Mouse (Mus musculus) hindbrain, embryonic 13.5 days (tissue): ENCODE measurements around the gene Poldip3. TPM values are rescaled to one million over a fixed set of nuclear protein-coding genes. Genes with fewer than 3 reads are reported as not detected.

ENCODE experiments used
- ATAC-seq: fragments of 200-750 bp; cut with Nextera tagmentation; 2 replicates; pipeline ENCODE4 v1.8.0; 2017; ENCODE audit warnings: moderate TSS enrichment; ENCODE audit not compliant: low FRiP score
- H3K27ac ChIP-seq: fragments of 300-500 bp; sonication (generic); 2 replicates; pipeline ENCODE4 v1.5.1; 2015; ENCODE audit warnings: inconsistent platforms, mild to moderate bottlenecking, moderate library complexity
- H3K27me3 ChIP-seq: fragments of 300-500 bp; sonication (generic); 2 replicates; pipeline ENCODE4 v1.6.1; 2015; ENCODE audit warnings: mild to moderate bottlenecking, inconsistent platforms
- H3K36me3 ChIP-seq: fragments of 300-500 bp; sonication (generic); 2 replicates; pipeline ENCODE4 v1.6.1; 2015; ENCODE audit warnings: mild to moderate bottlenecking, inconsistent platforms
- H3K4me1 ChIP-seq: fragments of 300-500 bp; sonication (generic); replicated peaks from 2 replicates; pipeline ENCODE4 v1.6.1; 2015; ENCODE audit warnings: inconsistent platforms
- H3K4me2 ChIP-seq: fragments of 300-500 bp; sonication (generic); 2 replicates; pipeline ENCODE4 v1.6.1; 2015; ENCODE audit warnings: inconsistent platforms, mild to moderate bottlenecking, moderate library complexity
- H3K4me3 ChIP-seq: fragments of 300-500 bp; sonication (generic); 2 replicates; pipeline ENCODE4 v1.5.1; 2015; ENCODE audit warnings: mild to moderate bottlenecking, inconsistent platforms
- H3K9ac ChIP-seq: fragments of 300-500 bp; sonication (generic); 2 replicates; pipeline ENCODE4 v1.6.1; 2015; ENCODE audit warnings: mild to moderate bottlenecking, inconsistent platforms
- H3K9me3 ChIP-seq: fragments of 300-500 bp; sonication (generic); 2 replicates; pipeline ENCODE4 v1.6.1; 2016; ENCODE audit warnings: inconsistent platforms
- WGBS: fragments of 180-500 bp; shearing (Covaris S2); methylation state at CpG from one replicate; pipeline ENCODE4 v1.1.7; 2015; 5-methylcytosine and 5-hydroxymethylcytosine counted together
- polyA plus RNA-seq: library from polyadenylated mRNA; unstranded; fragments of >200 nt; fragmentation: Nextera tagmentation; extraction: Ambion mirVana; gene quantifications from 2 replicates; pipeline ENCODE4 v1.2.1, GENCODE M21; 2015

The Poldip3 gene
- 144 and 146 TPM in 2 replicates for polyA plus RNA-seq

DNA sequence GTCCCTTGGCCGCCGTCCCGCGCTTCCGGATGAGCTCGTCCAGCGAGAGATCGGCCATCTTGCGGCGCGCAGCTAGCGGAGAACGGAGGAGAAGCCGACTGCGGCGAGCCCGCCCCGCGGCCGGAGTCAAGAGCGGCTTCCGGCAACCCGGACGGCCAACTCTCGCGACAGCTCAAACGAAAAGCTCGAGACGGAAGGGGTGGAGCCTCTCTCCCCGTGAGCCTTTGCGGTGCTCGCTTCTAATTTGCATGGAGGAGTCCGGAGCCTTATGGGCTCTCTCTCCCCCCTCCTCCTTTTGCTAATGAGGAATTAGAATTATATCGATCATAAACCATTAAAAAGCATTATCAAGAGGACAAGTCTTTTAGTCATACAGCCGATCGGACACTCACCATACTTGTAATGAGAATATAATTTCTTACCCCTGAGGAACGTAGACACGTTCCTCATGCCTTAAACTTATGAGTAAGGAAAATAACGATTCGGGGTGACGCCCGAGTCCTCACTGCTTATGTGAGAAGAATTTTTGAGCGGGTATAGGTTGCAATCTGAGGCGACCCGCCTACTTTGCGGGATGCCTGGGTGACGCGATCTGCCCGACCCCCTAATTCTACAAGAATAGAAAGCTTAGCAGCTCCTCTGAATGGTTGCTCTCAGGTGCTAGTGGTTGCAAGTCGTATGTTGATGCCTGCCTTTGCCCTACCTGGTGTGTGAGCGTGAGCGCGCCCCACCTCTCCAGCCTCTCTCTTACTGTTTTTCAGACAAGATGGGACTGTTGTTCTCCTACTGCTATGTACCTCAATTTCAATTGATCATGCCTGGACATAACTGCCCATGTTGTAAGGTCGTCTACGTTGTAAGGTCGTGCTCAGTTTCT is at the start of gene Poldip3:
TSS of gene Poldip3 (minus strand) at position 189 of the 877 bp plus-strand sequence.
- ATAC-seq: peak; percentile 95
- H3K4me2 ChIP-seq: peak within 1 kb of the TSS; percentile 79
- H3K27me3 ChIP-seq: no peaks in the 10 kb centered on the region
- peaks cover 32% of the 10 kb centered on the region for H3K36me3 ChIP-seq
- H3K4me3 ChIP-seq: peak within 1 kb of the TSS; percentile 58
- H3K9ac ChIP-seq: peak within 1 kb of the TSS; percentile 87
- H3K9me3 ChIP-seq: no peaks in the 10 kb centered on the region
- H3K4me1 ChIP-seq: peaks cover 30% of the 10 kb centered on the region
- under 1% methylated on average over 56 of the region's 56 CpGs for WGBS
- peak within 1 kb of the TSS; percentile 99 for H3K27ac ChIP-seq

DNA sequence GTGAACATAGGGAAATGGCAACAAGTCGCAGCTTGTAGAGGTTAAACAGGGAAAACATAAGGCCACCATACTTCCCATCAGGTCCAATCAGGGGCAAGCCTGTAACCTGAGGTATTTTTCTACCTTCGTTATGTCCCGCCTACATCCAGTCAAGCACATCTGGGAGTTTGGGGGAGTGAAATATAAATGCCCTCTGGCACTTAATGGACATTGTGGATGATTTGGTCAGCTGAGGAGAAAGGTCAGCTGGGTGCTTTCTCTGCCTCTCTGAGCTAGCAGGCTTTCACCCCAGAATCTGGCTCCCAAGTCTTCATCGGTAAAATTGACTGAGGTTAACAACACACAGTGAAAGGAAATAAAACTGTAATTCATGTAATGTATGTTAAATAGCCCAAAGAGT is 44.2 kb upstream of the Poldip3 start:
- Histone ChIP-seq H3K9me3 (no peaks in the 10 kb centered on the region), H3K4me2 (no peak overlapping the region), H3K4me1 (no peaks in the 10 kb centered on the region), H3K27me3 (no peaks in the 10 kb centered on the region), H3K27ac (no peak overlapping the region), H3K4me3 (no peak overlapping the region), H3K9ac (no peak overlapping the region), H3K36me3 (no peaks in the 10 kb centered on the region)
- 96% methylated on average over 4 of the region's 4 CpGs for WGBS
- no peak for ATAC-seq

DNA sequence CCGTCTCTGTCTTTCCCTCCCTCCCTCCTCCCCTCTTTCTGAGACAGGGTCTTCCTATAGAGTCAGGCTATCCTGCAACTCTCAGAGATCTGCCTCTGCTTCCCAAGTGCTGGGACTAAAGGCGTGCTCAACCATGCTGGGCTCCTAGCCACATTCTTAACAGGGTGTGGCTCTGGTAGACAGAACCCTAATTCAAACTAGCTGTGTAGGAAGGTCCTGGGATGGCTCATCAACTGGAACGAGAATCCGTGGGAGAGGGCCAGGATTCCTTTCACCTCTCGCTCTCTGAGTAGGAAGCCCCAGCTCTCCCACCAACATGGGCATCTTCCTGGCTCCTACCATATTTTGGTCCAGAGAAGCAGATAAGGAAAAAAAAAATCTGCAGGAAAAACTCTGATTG is 33.2 kb upstream of the Poldip3 start:
- no peak for ATAC-seq
- Histone ChIP-seq H3K4me3 (no peak overlapping the region), H3K9me3 (no peaks in the 10 kb centered on the region), H3K4me2 (no peak overlapping the region), H3K9ac (no peak overlapping the region), H3K27ac (no peak overlapping the region), H3K27me3 (no peaks in the 10 kb centered on the region), H3K4me1 (no peaks in the 10 kb centered on the region), H3K36me3 (no peaks in the 10 kb centered on the region)
- 77% methylated on average over 5 of the region's 5 CpGs for WGBS

DNA sequence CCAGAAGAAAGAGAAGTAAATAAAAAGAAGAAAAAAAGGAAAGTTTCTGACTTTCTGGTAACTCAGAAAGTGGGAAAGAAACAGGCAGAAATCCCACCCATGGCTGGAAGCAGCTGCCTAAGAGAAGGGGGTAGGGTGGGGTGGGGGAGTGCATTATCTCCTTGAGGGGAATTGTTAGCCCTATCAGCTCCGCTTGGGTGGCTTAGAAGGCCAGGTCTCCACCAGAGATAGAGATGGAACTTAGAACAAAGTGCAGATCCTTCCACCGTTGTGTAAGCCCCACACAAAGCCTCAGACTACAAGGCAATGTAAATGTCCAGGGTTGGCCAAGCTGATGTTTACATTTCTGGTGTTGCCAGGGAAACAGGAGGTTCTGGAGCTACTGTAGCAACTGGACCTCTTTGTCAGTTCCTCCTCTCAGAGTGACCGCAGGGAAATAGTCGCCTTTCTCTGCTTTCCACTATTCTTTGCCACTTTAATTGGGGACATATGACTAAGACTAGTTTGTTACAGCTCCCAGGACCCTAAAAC is 32.7 kb upstream of the Poldip3 start:
- 48% methylated on average over 4 of the region's 4 CpGs for WGBS
- Histone ChIP-seq H3K4me1 (no peaks in the 10 kb centered on the region), H3K27me3 (no peaks in the 10 kb centered on the region), H3K9ac (no peak overlapping the region), H3K9me3 (no peaks in the 10 kb centered on the region), H3K36me3 (no peaks in the 10 kb centered on the region), H3K4me3 (no peak overlapping the region), H3K27ac (no peak overlapping the region), H3K4me2 (no peak overlapping the region)
- no peak for ATAC-seq

DNA sequence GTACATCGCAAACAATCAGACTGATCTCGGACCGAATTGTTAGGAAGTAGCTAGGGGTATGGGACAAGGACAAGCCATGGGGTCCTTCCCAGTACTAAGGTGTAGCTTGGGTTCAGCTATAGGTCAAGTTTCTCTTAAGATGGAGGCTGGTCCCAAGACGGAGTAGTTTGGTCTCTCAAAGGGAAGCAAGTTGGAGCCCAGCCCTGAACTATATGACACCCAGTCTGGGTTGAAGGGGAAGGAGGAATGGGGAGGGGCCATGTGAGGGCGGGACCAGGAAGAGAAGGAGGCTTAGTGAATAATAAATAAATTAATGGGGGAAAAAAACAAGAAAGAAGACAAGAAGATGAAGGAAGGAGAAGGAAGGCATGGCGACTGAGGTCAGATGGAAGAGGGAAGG is 30.8 kb upstream of the Poldip3 start:
- no peaks in the 10 kb centered on the region for H3K27me3 ChIP-seq
- WGBS: 90% methylated on average over 6 of the region's 6 CpGs
- H3K9ac ChIP-seq: no peak overlapping the region
- no peaks in the 10 kb centered on the region for H3K4me1 ChIP-seq
- H3K27ac ChIP-seq: no peak overlapping the region
- ATAC-seq: no peak
- no peaks in the 10 kb centered on the region for H3K9me3 ChIP-seq
- H3K4me3 ChIP-seq: no peak overlapping the region
- no peaks in the 10 kb centered on the region for H3K36me3 ChIP-seq
- H3K4me2 ChIP-seq: no peak overlapping the region

DNA sequence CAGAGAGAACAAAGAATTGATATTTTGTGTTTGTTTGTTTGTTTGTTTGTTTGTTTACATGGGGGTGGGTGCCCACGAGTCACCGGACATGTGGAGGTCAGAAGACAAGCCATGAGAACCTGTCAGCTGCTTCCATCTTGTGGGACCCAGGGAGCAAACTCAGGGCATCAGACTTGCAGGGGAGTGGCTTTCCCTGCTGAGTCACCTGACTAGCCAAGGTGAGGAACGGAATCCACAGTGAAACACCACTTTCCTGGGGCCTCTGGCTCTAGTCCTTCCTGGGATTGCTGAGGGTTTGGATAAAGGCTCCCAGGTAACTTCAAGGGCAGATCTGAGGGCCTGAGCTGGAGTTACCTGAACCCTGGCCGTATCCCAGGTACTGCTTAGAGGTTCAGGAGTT is 27.5 kb upstream of the Poldip3 start:
- Histone ChIP-seq H3K4me2 (no peak overlapping the region), H3K4me3 (no peak overlapping the region), H3K4me1 (peaks cover 9% of the 10 kb centered on the region), H3K9ac (no peak overlapping the region), H3K36me3 (no peaks in the 10 kb centered on the region), H3K27ac (no peak overlapping the region), H3K9me3 (no peaks in the 10 kb centered on the region), H3K27me3 (no peaks in the 10 kb centered on the region)
- 81% methylated on average over 4 of the region's 4 CpGs for WGBS
- ATAC-seq: no peak

DNA sequence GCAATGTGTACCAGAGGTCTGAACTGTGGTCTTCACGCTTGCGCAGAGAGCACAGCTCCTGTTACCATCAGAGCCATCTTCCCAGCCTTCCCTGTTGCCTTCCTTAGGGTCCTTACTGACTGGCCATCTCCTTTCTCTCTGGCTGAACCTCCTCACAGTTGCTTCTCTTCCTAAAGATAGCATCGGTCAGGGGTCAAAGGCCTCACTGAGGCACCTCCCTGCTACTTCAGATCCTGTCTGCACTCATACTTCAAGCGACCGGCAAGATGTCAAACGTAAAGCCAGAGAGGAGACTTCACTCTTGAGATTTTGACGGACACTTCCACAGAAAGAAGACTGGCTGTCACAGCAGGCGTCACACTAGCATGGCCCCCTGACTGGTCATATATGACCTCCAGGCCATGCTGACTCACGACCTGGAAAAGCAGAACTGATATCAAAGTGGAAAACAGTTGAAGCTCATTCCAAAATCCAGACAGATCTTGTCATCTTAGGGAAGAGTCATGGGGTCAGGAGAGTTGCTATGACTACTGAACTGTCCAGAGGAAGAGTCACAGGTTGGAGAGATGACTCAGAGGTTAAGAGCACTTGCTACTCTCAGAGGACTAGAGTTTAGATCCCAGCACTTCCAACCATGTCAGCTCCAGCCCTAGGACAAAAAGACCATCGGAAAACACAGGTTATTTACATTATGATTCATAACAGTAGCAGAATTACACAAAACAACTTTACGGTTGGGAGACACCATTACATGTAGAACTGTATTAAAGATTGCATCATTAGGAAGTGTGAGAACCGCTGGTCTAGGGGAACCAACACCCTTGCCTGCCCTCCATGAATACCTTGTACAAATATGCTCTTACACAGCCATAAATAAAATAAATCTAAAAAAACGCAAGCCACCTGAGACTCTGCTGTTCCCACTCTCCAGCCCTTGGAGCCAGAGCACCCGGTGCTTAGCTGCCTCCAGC is 25.0 kb upstream of the Poldip3 start:
- 91% methylated on average over 14 of the region's 14 CpGs for WGBS
- ATAC-seq: no peak

DNA sequence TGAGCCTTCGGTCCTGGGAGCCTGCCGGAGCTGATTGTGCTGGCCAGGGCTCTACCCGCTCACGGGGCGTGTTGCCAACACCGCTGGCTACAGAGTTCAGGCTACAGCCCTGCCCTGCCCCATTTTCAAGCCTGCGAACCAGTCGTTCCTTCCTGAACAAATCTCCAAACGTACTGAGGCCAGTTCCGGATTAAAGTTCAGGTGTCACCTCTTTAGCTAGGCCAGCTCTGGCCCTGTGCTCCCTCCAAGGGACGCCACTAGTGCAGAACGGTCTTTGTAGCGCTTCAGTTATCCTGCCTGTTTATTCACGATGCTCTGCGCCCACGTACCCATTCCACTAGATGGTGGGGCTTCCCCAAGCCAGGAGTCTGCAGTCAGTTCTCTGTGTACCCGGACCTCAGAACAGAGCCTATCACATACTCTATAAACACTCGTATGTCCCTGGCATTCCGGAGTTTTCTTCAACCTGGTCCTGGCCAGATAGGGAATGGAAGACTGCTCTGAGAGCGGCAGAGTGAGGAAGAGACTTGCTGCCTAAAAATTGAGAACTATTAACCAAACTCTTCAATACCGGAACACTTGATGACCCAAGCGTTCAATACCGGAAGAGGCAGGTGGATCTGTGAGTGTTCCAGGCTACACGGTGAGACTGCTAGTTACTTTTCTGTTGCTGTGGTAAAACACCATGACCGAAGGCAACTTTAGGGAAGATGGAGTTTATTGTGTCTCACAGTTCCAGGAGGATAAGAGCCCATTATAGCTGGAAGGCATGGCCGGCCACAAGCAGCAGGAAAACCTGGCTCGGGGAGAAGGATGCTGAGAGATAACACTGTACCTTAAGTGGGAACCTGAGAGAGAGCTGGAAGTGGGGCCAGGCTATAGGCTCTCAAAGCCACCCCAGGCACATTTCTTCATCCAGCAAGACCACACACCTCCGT is 23.6 kb upstream of the Poldip3 start, which contains the start of gene Cyb5r3:
TSS of gene Cyb5r3 (minus strand) at position 101 of the 938 bp plus-strand sequence.
- H3K4me2 ChIP-seq: peak within 1 kb of the TSS; percentile 73
- H3K27me3 ChIP-seq: no peaks in the 10 kb centered on the region
- H3K36me3 ChIP-seq: 0 out of 2 replicates have a peak, but pooled peaks cover under 1% of the 10 kb centered on the region
- peak within 1 kb of the TSS; percentile 92 for H3K9ac ChIP-seq
- peak within 1 kb of the TSS; percentile 91 for H3K4me3 ChIP-seq
- H3K9me3 ChIP-seq: no peaks in the 10 kb centered on the region
- peak within 1 kb of the TSS; percentile 93 for H3K27ac ChIP-seq
- 37% methylated on average over 27 of the region's 28 CpGs for WGBS
- ATAC-seq: peak; percentile 70
- peaks cover 39% of the 10 kb centered on the region for H3K4me1 ChIP-seq

More for the DNA sequence above, 25.0 kb upstream of the Poldip3 start:
- Histone ChIP-seq H3K4me1 (peaks cover 34% of the 10 kb centered on the region), H3K27ac (no peak overlapping the region), H3K4me2 (no peak overlapping the region), H3K9ac (no peak overlapping the region), H3K9me3 (no peaks in the 10 kb centered on the region), H3K4me3 (no peak overlapping the region), H3K27me3 (no peaks in the 10 kb centered on the region), H3K36me3 (no peaks in the 10 kb centered on the region)

DNA sequence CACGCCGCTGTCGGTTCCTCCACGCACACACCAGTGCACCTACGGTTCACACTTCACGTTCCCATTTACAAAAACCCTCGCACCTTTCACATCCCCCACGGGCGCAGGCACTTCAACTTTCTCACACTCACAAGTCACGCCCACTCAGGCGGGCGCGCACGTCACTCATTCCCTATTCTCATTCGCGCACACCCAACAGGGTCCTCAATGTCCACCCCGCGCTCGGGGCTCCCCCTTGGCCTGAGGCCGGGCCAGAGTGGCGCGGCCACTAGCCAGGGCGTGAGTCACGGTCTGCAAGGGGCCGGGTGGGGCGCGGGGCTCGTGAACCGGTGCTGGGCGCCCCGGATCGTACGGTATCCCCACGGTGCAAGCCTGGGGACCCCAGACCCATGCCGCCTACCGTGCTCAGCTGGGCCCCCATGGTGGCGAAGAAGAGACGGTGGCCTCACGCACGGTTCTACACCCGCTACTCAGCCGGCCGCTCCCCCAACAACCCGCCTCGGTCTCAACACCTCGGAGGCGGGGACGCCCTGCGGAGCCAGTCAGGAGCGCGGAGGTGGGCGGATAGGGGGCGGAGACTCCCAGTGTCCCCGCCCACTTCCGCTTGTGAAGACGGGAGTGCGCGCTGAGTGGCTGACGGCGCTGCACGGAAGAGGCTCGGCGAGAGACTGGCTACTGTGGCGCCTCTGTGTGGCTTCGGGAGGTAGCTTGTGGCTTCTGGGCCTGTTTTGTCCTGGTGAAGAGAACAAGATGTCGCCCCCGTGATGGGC is 22.7 kb upstream of the Poldip3 start:
- Histone ChIP-seq H3K4me2 (peak overlapping the region; percentile 73), H3K27me3 (no peaks in the 10 kb centered on the region), H3K4me3 (peak overlapping the region; percentile 91), H3K36me3 (0 out of 2 replicates have a peak, but pooled peaks cover 3% of the 10 kb centered on the region), H3K9me3 (no peaks in the 10 kb centered on the region), H3K4me1 (peaks cover 47% of the 10 kb centered on the region), H3K27ac (peak overlapping the region; percentile 93), H3K9ac (peak overlapping the region; percentile 92)
- under 1% methylated on average over 67 of the region's 67 CpGs for WGBS
- peak; percentile 96 for ATAC-seq

DNA sequence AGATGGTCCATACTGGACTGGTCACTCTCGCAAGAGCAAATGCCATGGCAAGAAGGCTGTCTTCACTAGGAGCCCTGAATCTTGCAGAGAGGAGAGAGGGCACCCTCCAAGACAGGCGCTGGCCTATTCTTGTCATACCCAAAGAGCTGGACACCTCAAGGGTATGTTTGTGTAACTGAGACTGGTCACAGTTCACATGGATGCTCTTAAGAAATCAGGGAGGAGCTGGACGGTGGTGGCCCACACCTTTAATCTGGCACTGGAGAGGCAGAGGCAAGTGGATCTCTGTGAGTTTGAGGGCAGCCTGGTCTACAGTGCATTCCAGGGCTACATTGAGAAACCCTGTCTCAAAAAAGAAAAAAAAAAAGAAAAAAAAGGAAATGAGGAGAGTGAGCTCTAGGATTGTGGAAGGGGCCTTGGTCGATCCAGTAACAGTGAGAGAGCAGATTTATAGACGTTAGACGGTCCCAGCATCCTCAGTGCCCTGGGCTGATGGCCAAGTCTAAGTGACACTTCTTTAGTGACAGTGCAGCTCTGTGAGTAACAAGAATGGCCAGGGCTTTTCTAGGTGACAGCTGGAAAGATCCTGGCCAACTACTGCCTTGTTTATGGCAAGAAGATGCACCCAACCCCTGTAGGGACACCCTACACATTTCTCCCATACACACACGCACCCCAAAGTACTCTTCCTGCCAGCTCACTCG is 21.9 kb upstream of the Poldip3 start:
- Histone ChIP-seq H3K36me3 (0 out of 2 replicates have a peak, but pooled peaks cover 3% of the 10 kb centered on the region), H3K9ac (peak overlapping the region; percentile 92), H3K4me1 (peaks cover 52% of the 10 kb centered on the region), H3K9me3 (no peaks in the 10 kb centered on the region), H3K4me2 (peak overlapping the region; percentile 73), H3K27ac (no peak overlapping the region; the same call in 1 of the 2 replicates), H3K27me3 (no peaks in the 10 kb centered on the region), H3K4me3 (peak overlapping the region; percentile 91)
- 60% methylated on average over 8 of the region's 8 CpGs for WGBS
- no peak for ATAC-seq
